9 mouse cellular contexts compared by ENCODE assay signal in genomic region chr5:117118850-117119249, GRCm38 (mm10). TPM values are rescaled to one million over a fixed set of nuclear protein-coding genes. Genes with fewer than 3 reads are reported as not detected.
DNase-seq lines count a peak whose midpoint lies in the region; ATAC-seq and TF ChIP-seq lines count a peak whose summit lies in the region.
"Had no signal": no experiment of that assay in that cellular context is flagged by ENCODE, and none has a peak within 500 bp of the region (broad histone marks: within the 10 kb centered on the region; RNA-seq: fewer than 3 reads in every experiment).

No protein-coding gene starts in this region.

- 66% methylated on average over 8 of the region's 8 CpGs for WGBS in heart, embryonic 16.5 days
- 50% methylated on average over 8 of the region's 8 CpGs for WGBS in kidney, embryonic 15.5 days
- WGBS in midbrain, embryonic 15.5 days: 58% methylated on average over 8 of the region's 8 CpGs

- H3K4me3 ChIP-seq in heart, embryonic 16.5 days (ENCODE audit: low read length): no peak overlapping the region
- no peak overlapping the region for H3K4me3 ChIP-seq in embryonic fibroblast, embryonic 13.5 days (ENCODE audit: insufficient read depth, low read length)
- no peak overlapping the region; the same call in 1 of the 2 replicates for H3K4me3 ChIP-seq in kidney, embryonic 15.5 days (replicated peaks)
- H3K4me3 ChIP-seq in midbrain, embryonic 15.5 days: no peak overlapping the region

- peaks cover 16% of the 10 kb centered on the region for H3K4me1 ChIP-seq in heart, embryonic 16.5 days (ENCODE audit: control insufficient read depth, insufficient read depth, low read length)
- H3K4me1 ChIP-seq in embryonic fibroblast, embryonic 13.5 days (ENCODE audit: control insufficient read depth, insufficient read depth, low read length): peaks cover 5% of the 10 kb centered on the region; the same call in 1 of the 2 replicates
- peaks cover 40% of the 10 kb centered on the region for H3K4me1 ChIP-seq in kidney, embryonic 15.5 days
- peaks cover 38% of the 10 kb centered on the region for H3K4me1 ChIP-seq in midbrain, embryonic 15.5 days

- peak overlapping the region; percentile 88; the same call in 1 of the 2 replicates for H3K4me2 ChIP-seq in heart, embryonic 16.5 days (ENCODE audit: low read depth, low read length)
- peak overlapping the region; percentile 93 for H3K4me2 ChIP-seq in kidney, embryonic 15.5 days
- peak overlapping the region; percentile 97; the same call in 1 of the 2 replicates for H3K4me2 ChIP-seq in midbrain, embryonic 15.5 days

- H3K36me3 ChIP-seq in heart, embryonic 16.5 days (ENCODE audit: control insufficient read depth, insufficient read depth): no peaks in the 10 kb centered on the region
- H3K36me3 ChIP-seq in kidney, embryonic 15.5 days: peaks cover under 1% of the 10 kb centered on the region; the same call in 1 of the 2 replicates
- no peaks in the 10 kb centered on the region for H3K36me3 ChIP-seq in midbrain, embryonic 15.5 days (replicated peaks)

- no peaks in the 10 kb centered on the region for H3K27me3 ChIP-seq in heart, embryonic 16.5 days (ENCODE audit: control insufficient read depth, insufficient read depth, low read length)
- no peaks in the 10 kb centered on the region for H3K27me3 ChIP-seq in kidney, embryonic 15.5 days
- H3K27me3 ChIP-seq in midbrain, embryonic 15.5 days (replicated peaks): peaks cover 10% of the 10 kb centered on the region; the same call in 1 of the 2 replicates

- peak; percentile 13; the same call in 1 of the 2 replicates for TF ChIP-seq POLR2A in embryonic fibroblast, embryonic 13.5 days (IDR thresholded peaks at IDR 0.05; ENCODE audit: low read depth, low read length)

- no peak for ATAC-seq in heart, embryonic 16.5 days (replicated peaks; ENCODE audit: extremely low read depth, insufficient read depth, low FRiP score)
- no peak for ATAC-seq in kidney, embryonic 15.5 days (replicated peaks; ENCODE audit: low FRiP score)
- no peak for ATAC-seq in midbrain, embryonic 15.5 days (replicated peaks)

- H3K9me3 ChIP-seq in heart, embryonic 16.5 days (replicated peaks; ENCODE audit: control insufficient read depth, low read length): no peaks in the 10 kb centered on the region
- no peaks in the 10 kb centered on the region for H3K9me3 ChIP-seq in kidney, embryonic 15.5 days (replicated peaks)
- H3K9me3 ChIP-seq in midbrain, embryonic 15.5 days: no peaks in the 10 kb centered on the region

- TF ChIP-seq CTCF in embryonic fibroblast, embryonic 13.5 days (IDR thresholded peaks at IDR 0.05; ENCODE audit: borderline replicate concordance, insufficient read depth, low read length): no peak

- H3K27ac ChIP-seq in heart, embryonic 16.5 days (ENCODE audit: low read length): no peak overlapping the region
- H3K27ac ChIP-seq in embryonic fibroblast, embryonic 13.5 days (ENCODE audit: insufficient read depth, low read length): no peak overlapping the region
- H3K27ac ChIP-seq in kidney, embryonic 15.5 days: 0 out of 2 replicates have a peak overlapping the region, but pooled peaks have one; percentile 5
- no peak overlapping the region for H3K27ac ChIP-seq in midbrain, embryonic 15.5 days

- no peak overlapping the region for H3K9ac ChIP-seq in heart, embryonic 16.5 days (ENCODE audit: low read length)
- H3K9ac ChIP-seq in kidney, embryonic 15.5 days: no peak overlapping the region
- no peak overlapping the region for H3K9ac ChIP-seq in midbrain, embryonic 15.5 days

- DNase-seq in heart, adult 18-20 months: no peak
- no peak for DNase-seq in lung, postnatal 4 days
- DNase-seq in layer of hippocampus, adult 8-10 months (ENCODE audit: low spot score in 2 of 2): no peak
- no peak for DNase-seq in frontal cortex, postnatal 14 days (ENCODE audit: low spot score in 2 of 2)
- DNase-seq: right cerebral cortex, postnatal 4 days had no signal

RNA-seq across cellular contexts. Expression of gene Taok3, which starts 1.1 kb away (rescaled TPM):
- polyA plus RNA-seq in heart, embryonic 16.5 days (2015; fragmentation: Nextera tagmentation; extraction: Ambion mirVana): 12.8 and 19.2 TPM in 2 replicates
- total RNA-seq in heart, adult 18-20 months (2021): 1 to 10 TPM; 5.8 to 7.8 TPM
- 25.1 and 33.9 TPM in 2 replicates for polyA plus RNA-seq in embryonic fibroblast, embryonic 13.5 days (2011; ENCODE audit: insufficient read length, low read depth, missing spikeins)
- 16.8 and 17.1 TPM in 2 replicates for polyA plus RNA-seq in kidney, embryonic 15.5 days (2015; fragmentation: Nextera tagmentation; extraction: Ambion mirVana)
- polyA plus RNA-seq in midbrain, embryonic 15.5 days (2015; fragmentation: Nextera tagmentation; extraction: Ambion mirVana): 58.8 and 59.2 TPM in 2 replicates
- 10 to 100 TPM; 55.8 to 65.4 (median 61.2) TPM for total RNA-seq in layer of hippocampus, adult 8-10 months (2022)

RNA-seq across cellular contexts. Expression of gene Suds3, which starts 2.9 kb away (rescaled TPM):
- polyA plus RNA-seq in heart, embryonic 16.5 days (2015; fragmentation: Nextera tagmentation; extraction: Ambion mirVana): 56.1 and 58.2 TPM in 2 replicates
- total RNA-seq in heart, adult 18-20 months (2021): 10 to 100 TPM; 84.8 to 92.0 TPM
- polyA plus RNA-seq in embryonic fibroblast, embryonic 13.5 days (2011; ENCODE audit: insufficient read length, low read depth, missing spikeins): 55.7 and 72.1 TPM in 2 replicates
- polyA plus RNA-seq in kidney, embryonic 15.5 days (2015; fragmentation: Nextera tagmentation; extraction: Ambion mirVana): 78.3 and 78.4 TPM in 2 replicates
- 87.3 and 87.4 TPM in 2 replicates for polyA plus RNA-seq in midbrain, embryonic 15.5 days (2015; fragmentation: Nextera tagmentation; extraction: Ambion mirVana)
- total RNA-seq in layer of hippocampus, adult 8-10 months (2022): 100 to 1,000 TPM; 110 to 124 (median 116) TPM
